Mouse (Mus musculus) G1E (cell line): ENCODE measurements at regions not wholly inside any gene's neighbourhood (a gene's known extent, or its start where the extent isn't known, plus 50 kb on each side); places are given as distances from the start of the nearest gene placed in this dataset.

Experiments used
- ATAC-seq: 2 replicates; pipeline ENCODE4 v1.8.0; 2016; ENCODE audit warnings: mild to moderate bottlenecking; ENCODE audit not compliant: insufficient number of reproducible peaks, poor library complexity, low FRiP score, severe bottlenecking; ENCODE audit errors: extremely low read depth
- DNase-seq: peaks from one replicate; pipeline ENCODE4 v3.0.0; 2012; ENCODE audit warnings: low spot score
- H3K27me3 ChIP-seq: 2 replicates; pipeline ENCODE4 v1.6.1; 2012; ENCODE audit warnings: mild to moderate bottlenecking, low read length, inconsistent platforms; ENCODE audit not compliant: insufficient read depth
- H3K36me3 ChIP-seq: replicated peaks from 2 replicates; pipeline ENCODE3; 2012; ENCODE audit warnings: mild to moderate bottlenecking, inconsistent platforms
- H3K4me1 ChIP-seq: 2 replicates; pipeline ENCODE4 v1.6.1; 2012; ENCODE audit warnings: low read depth, low read length, inconsistent platforms, mixed read lengths; ENCODE audit not compliant: insufficient read depth
- H3K4me3 ChIP-seq: 2 replicates; pipeline ENCODE4 v1.5.1; 2012; ENCODE audit warnings: low read depth, mild to moderate bottlenecking, inconsistent platforms, low read length, moderate library complexity, mixed read lengths
- H3K9me3 ChIP-seq: replicated peaks from 2 replicates; pipeline ENCODE4 v1.6.1; 2012; ENCODE audit warnings: inconsistent platforms
- CTCF ChIP-seq: IDR thresholded peaks from 2 replicates; pipeline ENCODE4 v1.5.1; 2012; ENCODE audit warnings: low read depth, low read length, inconsistent platforms, mixed read lengths
- GATA1 ChIP-seq: IDR thresholded peaks from 2 replicates; pipeline ENCODE4 v1.6.1; 2012; ENCODE audit warnings: borderline replicate concordance, low read length, inconsistent platforms, mixed read lengths
- GATA2 ChIP-seq: IDR thresholded peaks from 2 replicates; pipeline ENCODE4 v1.6.1; 2012; ENCODE audit warnings: low read depth, low read length, inconsistent platforms, borderline replicate concordance
- POLR2AphosphoS5 ChIP-seq: IDR thresholded peaks from 2 replicates; pipeline ENCODE4 v1.6.1; 2012; ENCODE audit warnings: low read depth, low read length, inconsistent platforms; ENCODE audit not compliant: insufficient replicate concordance
- TAL1 ChIP-seq: conservative IDR thresholded peaks from 2 replicates; pipeline ENCODE4 v1.6.1; 2012; ENCODE audit warnings: low read depth, low read length, inconsistent platforms, mixed read lengths

GRCm38 (mm10) chr4:123995815-123996214 lies 78.0 kb upstream of the 4930535I16Rik start:
- DNase-seq (peak; percentile 12), ATAC-seq (0 out of 2 replicates have a peak, but pooled peaks have one; percentile 8)
- H3K4me3 ChIP-seq: no peak overlapping the region
- peaks cover 8% of the 10 kb centered on the region for H3K27me3 ChIP-seq
- TF ChIP-seq GATA2: no peak
- no peak for TF ChIP-seq TAL1
- no peak for TF ChIP-seq POLR2AphosphoS5
- no peak for TF ChIP-seq GATA1
- TF ChIP-seq CTCF: no peak
- peaks cover 6% of the 10 kb centered on the region for H3K9me3 ChIP-seq
- no peaks in the 10 kb centered on the region for H3K36me3 ChIP-seq
- H3K4me1 ChIP-seq: peaks cover 17% of the 10 kb centered on the region

- H3K27me3 ChIP-seq: peaks cover 8% of the 10 kb centered on the region
- peak overlapping the region; percentile 63; the same call in 1 of the 2 replicates for H3K4me3 ChIP-seq
- H3K9me3 ChIP-seq: peaks cover 6% of the 10 kb centered on the region
- peaks cover 35% of the 10 kb centered on the region for H3K4me1 ChIP-seq
- H3K36me3 ChIP-seq: no peaks in the 10 kb centered on the region
- TF ChIP-seq TAL1: no peak
- no peak for TF ChIP-seq GATA2
- TF ChIP-seq GATA1: no peak
- no peak for TF ChIP-seq CTCF
- no peak for TF ChIP-seq POLR2AphosphoS5
- no peak for ATAC-seq
- no peak for DNase-seq
Observed at GRCm38 (mm10) chr4:123991223-123991622, 73.4 kb upstream of the 4930535I16Rik start.

GRCm38 (mm10) chr4:123990293-123991185 lies 72.7 kb upstream of the 4930535I16Rik start:
- H3K4me1 ChIP-seq: peaks cover 30% of the 10 kb centered on the region
- no peaks in the 10 kb centered on the region for H3K36me3 ChIP-seq
- H3K27me3 ChIP-seq: peaks cover 8% of the 10 kb centered on the region
- no peaks in the 10 kb centered on the region for H3K9me3 ChIP-seq
- TF ChIP-seq CTCF (no peak), GATA1 (no peak), GATA2 (no peak), POLR2AphosphoS5 (no peak), TAL1 (no peak)
- ATAC-seq (peak; percentile 40; the same call in 1 of the 2 replicates), DNase-seq (peak; percentile 22)
- H3K4me3 ChIP-seq: peak overlapping the region; percentile 63
